Mouse (Mus musculus): ENCODE data around the gene Lrp1. TPM values are rescaled to one million over a fixed set of nuclear protein-coding genes. Genes with fewer than 3 reads are reported as not detected.

Gene Lrp1
- total and polyA plus RNA-seq, 3 experiments = 0.39 to 0.42 TPM; not detected in 1

- Histone ChIP-seq H3K79me2 (ENCODE audit: control insufficient read depth, insufficient read depth, low read length, poor library complexity) (no peaks in the 10 kb centered on the region), H3K4me3 (ENCODE audit: control insufficient read depth in 1 of 2, insufficient read depth in 1 of 2, low read depth in 2 of 2, low read length in 2 of 2) (no peak overlapping the region), H3K27me3 (ENCODE audit: control insufficient read depth in 1 of 2, insufficient read depth in 2 of 2, low read length in 2 of 2) (no peaks in the 10 kb centered on the region), H3K27ac (ENCODE audit: control insufficient read depth, low read depth, low read length) (no peak overlapping the region), H3K9ac (ENCODE audit: control insufficient read depth, low read depth, low read length, poor library complexity, severe bottlenecking) (no peak overlapping the region), H3K36me3 (ENCODE audit: control insufficient read depth in 1 of 2, insufficient read depth in 2 of 2, low read length in 2 of 2) (no peaks in the 10 kb centered on the region; a peak in 2 of 4 replicates), H3K9me3 (replicated peaks; ENCODE audit: insufficient read depth, low read length) (no peaks in the 10 kb centered on the region), H3K4me1 (ENCODE audit: control insufficient read depth in 1 of 2, insufficient read depth in 2 of 2, low read length in 2 of 2) (no peaks in the 10 kb centered on the region)
- DNase-seq (ENCODE audit: low read depth, low spot score) = no peak
- TF ChIP-seq ZNF384 (IDR thresholded peaks at IDR 0.05; ENCODE audit: low read depth, low read length) = no peak
- no peak for TF ChIP-seq UBTF (IDR thresholded peaks at IDR 0.05; ENCODE audit: borderline replicate concordance, insufficient read depth, low read depth, low read length)
- no peak for TF ChIP-seq HCFC1 (IDR thresholded peaks at IDR 0.05; ENCODE audit: low read depth, low read length)
- no peak for TF ChIP-seq SIN3A (IDR thresholded peaks at IDR 0.05; ENCODE audit: low read length)
- no peak for TF ChIP-seq GATA1 (IDR thresholded peaks at IDR 0.05; ENCODE audit: low read depth, low read length)
These were observed 121.4 kb downstream of the Lrp1 start for GRCm38 (mm10) chr10:127499516-127499915.

- TF ChIP-seq USF2 (IDR thresholded peaks at IDR 0.05; ENCODE audit: borderline replicate concordance in 1 of 2, insufficient read depth in 1 of 2, low read depth in 1 of 2, low read length in 2 of 2) (no peak), ZMIZ1 (IDR thresholded peaks at IDR 0.05; ENCODE audit: low read depth, low read length) (no peak)
- DNase-seq (ENCODE audit: low read depth, low spot score) = no peak
- H3K4me1 ChIP-seq (ENCODE audit: control insufficient read depth in 1 of 2, insufficient read depth in 2 of 2, low read length in 2 of 2) = no peaks in the 10 kb centered on the region
- H3K79me2 ChIP-seq (ENCODE audit: control insufficient read depth, insufficient read depth, low read length, poor library complexity) = no peaks in the 10 kb centered on the region
- H3K9me3 ChIP-seq (replicated peaks; ENCODE audit: insufficient read depth, low read length) = no peaks in the 10 kb centered on the region
- H3K4me3 ChIP-seq (ENCODE audit: control insufficient read depth in 1 of 2, insufficient read depth in 1 of 2, low read depth in 2 of 2, low read length in 2 of 2) = no peak overlapping the region
- H3K27me3 ChIP-seq (ENCODE audit: control insufficient read depth in 1 of 2, insufficient read depth in 2 of 2, low read length in 2 of 2) = no peaks in the 10 kb centered on the region
- no peak overlapping the region for H3K27ac ChIP-seq (ENCODE audit: control insufficient read depth, low read depth, low read length)
- no peak overlapping the region for H3K9ac ChIP-seq (ENCODE audit: control insufficient read depth, low read depth, low read length, poor library complexity, severe bottlenecking)
- H3K36me3 ChIP-seq (ENCODE audit: control insufficient read depth in 1 of 2, insufficient read depth in 2 of 2, low read length in 2 of 2) = peaks cover 0 to 2% of the 10 kb centered on the region in 2 experiments; a peak in 2 of 4 replicates
These were observed 124.8 kb downstream of the Lrp1 start for GRCm38 (mm10) chr10:127496156-127496555.

GRCm38 (mm10) chr10:127492118-127492517, 128.8 kb downstream of the Lrp1 start:
- no peak overlapping the region for H3K27ac ChIP-seq (ENCODE audit: control insufficient read depth, low read depth, low read length)
- no peak for TF ChIP-seq POLR2AphosphoS5 (IDR thresholded peaks at IDR 0.05; ENCODE audit: borderline replicate concordance, low read depth, low read length)
- TF ChIP-seq HCFC1 (IDR thresholded peaks at IDR 0.05; ENCODE audit: low read depth, low read length) = no peak
- TF ChIP-seq MAFK (IDR thresholded peaks at IDR 0.05; ENCODE audit: borderline replicate concordance, low read depth, low read length) = no peak
- no peak for TF ChIP-seq E2F4 (IDR thresholded peaks at IDR 0.05; ENCODE audit: borderline replicate concordance, low read depth, low read length)
- TF ChIP-seq TAL1 (IDR thresholded peaks at IDR 0.05; ENCODE audit: low read length) = no peak
- TF ChIP-seq ZNF384 (IDR thresholded peaks at IDR 0.05; ENCODE audit: low read depth, low read length) = no peak
- no peak for TF ChIP-seq TCF12 (IDR thresholded peaks at IDR 0.05; ENCODE audit: low read depth, low read length)
- no peak for TF ChIP-seq GABPA (IDR thresholded peaks at IDR 0.05; ENCODE audit: low read depth, low read length)
- TF ChIP-seq NELFE (IDR thresholded peaks at IDR 0.05; ENCODE audit: low read depth, low read length) = no peak
- no peak for TF ChIP-seq CHD2 (IDR thresholded peaks at IDR 0.05; ENCODE audit: low read length)
- TF ChIP-seq BHLHE40 (IDR thresholded peaks at IDR 0.05; ENCODE audit: borderline replicate concordance, low read depth, low read length) = no peak
- TF ChIP-seq ETS1 (IDR thresholded peaks at IDR 0.05; ENCODE audit: low read depth, low read length) = no peak
- TF ChIP-seq ZKSCAN1 (IDR thresholded peaks at IDR 0.05; ENCODE audit: low read depth, low read length) = no peak
- no peak for TF ChIP-seq KAT2A (conservative IDR thresholded peaks at IDR 0.05; ENCODE audit: low read depth, low read length)
- no peak for TF ChIP-seq MYB (IDR thresholded peaks at IDR 0.05; ENCODE audit: low read depth, low read length)
- H3K36me3 ChIP-seq (ENCODE audit: control insufficient read depth in 1 of 2, insufficient read depth in 2 of 2, low read length in 2 of 2) = peaks cover 0 to 3% of the 10 kb centered on the region in 2 experiments; a peak in 2 of 4 replicates
- no peaks in the 10 kb centered on the region for H3K4me1 ChIP-seq (ENCODE audit: control insufficient read depth in 1 of 2, insufficient read depth in 2 of 2, low read length in 2 of 2)
- no peaks in the 10 kb centered on the region for H3K9me3 ChIP-seq (replicated peaks; ENCODE audit: insufficient read depth, low read length)
- H3K79me2 ChIP-seq (ENCODE audit: control insufficient read depth, insufficient read depth, low read length, poor library complexity) = no peaks in the 10 kb centered on the region
- H3K9ac ChIP-seq (ENCODE audit: control insufficient read depth, low read depth, low read length, poor library complexity, severe bottlenecking) = no peak overlapping the region
- no peak for DNase-seq (ENCODE audit: low read depth, low spot score)
- H3K4me3 ChIP-seq (ENCODE audit: control insufficient read depth in 1 of 2, insufficient read depth in 1 of 2, low read depth in 2 of 2, low read length in 2 of 2) = no peak overlapping the region
- no peaks in the 10 kb centered on the region for H3K27me3 ChIP-seq (ENCODE audit: control insufficient read depth in 1 of 2, insufficient read depth in 2 of 2, low read length in 2 of 2)

Measured in MEL (cell line).